Mouse (Mus musculus) myocyte (in vitro differentiated cells): ENCODE results near the gene Ube2f. TPM values are rescaled to one million over a fixed set of nuclear protein-coding genes. Genes with fewer than 3 reads are reported as not detected.
A peak's percentile ranks its signal among the peaks of the same experiment; 100 is the strongest.

Experiments used
- H3K27me3 ChIP-seq: one replicate; pipeline ENCODE4 v1.6.1; 2011; ENCODE audit not compliant: control insufficient read depth, insufficient read depth, insufficient read length
- H3K36me3 ChIP-seq: one replicate; pipeline ENCODE4 v1.6.1; 2011; ENCODE audit not compliant: control insufficient read depth, insufficient read depth
- H3K4me2 ChIP-seq: one replicate; pipeline ENCODE4 v1.6.1; 2011; ENCODE audit warnings: low read depth, control low read depth
- H3K4me3 ChIP-seq: one replicate; pipeline ENCODE4 v1.5.1; 2011; ENCODE audit warnings: mild to moderate bottlenecking, control low read depth, moderate library complexity
- H3K79me2 ChIP-seq: one replicate; pipeline ENCODE4 v1.6.1; 2011; ENCODE audit not compliant: control insufficient read depth, insufficient read depth
- H3ac ChIP-seq: one replicate; pipeline ENCODE4 v1.6.1; 2011; ENCODE audit not compliant: control insufficient read depth, insufficient read length
- CEBPB ChIP-seq: IDR thresholded peaks from 2 replicates; pipeline ENCODE4 v1.6.1; 2011; ENCODE audit warnings: mild to moderate bottlenecking, moderate library complexity; ENCODE audit not compliant: poor library complexity, insufficient read depth, severe bottlenecking
- E2F4 ChIP-seq: IDR thresholded peaks from one replicate; pipeline ENCODE4 v1.6.1; 2011; ENCODE audit warnings: mild to moderate bottlenecking, control low read depth, moderate library complexity; ENCODE audit not compliant: insufficient read depth
- MAX ChIP-seq: IDR thresholded peaks from one replicate; pipeline ENCODE4 v1.6.1; 2011; ENCODE audit warnings: low read depth, mild to moderate bottlenecking, control low read depth
- MYOD1 ChIP-seq, 3 experiments: IDR thresholded peaks; one replicate each; pipeline ENCODE4 v1.6.1; 2011; ENCODE audit warnings: control low read depth in 2 of 3, low read depth in 2 of 3, mild to moderate bottlenecking in 2 of 3, moderate library complexity in 1 of 3; ENCODE audit not compliant: insufficient read length in 2 of 3, control insufficient read depth in 1 of 3
- MYOG ChIP-seq, 3 experiments: IDR thresholded peaks; one replicate each; pipeline ENCODE4 v1.6.1; 2011; ENCODE audit warnings: control low read depth in 2 of 3, low read depth in 2 of 3, mild to moderate bottlenecking in 2 of 3; ENCODE audit not compliant: insufficient read length in 2 of 3, control insufficient read depth in 1 of 3, insufficient read depth in 1 of 3
- POLR2A ChIP-seq: IDR thresholded peaks from one replicate; pipeline ENCODE4 v1.6.1; 2011; ENCODE audit warnings: low read depth, mild to moderate bottlenecking, control low read depth, moderate library complexity; ENCODE audit not compliant: insufficient read length
- POLR2AphosphoS2 ChIP-seq: IDR thresholded peaks from one replicate; pipeline ENCODE4 v1.6.1; 2011; ENCODE audit warnings: low read depth, control low read depth; ENCODE audit not compliant: insufficient read length
- REST ChIP-seq: IDR thresholded peaks from one replicate; pipeline ENCODE4 v1.6.1; 2011; ENCODE audit warnings: mild to moderate bottlenecking, control low read depth, moderate library complexity; ENCODE audit not compliant: insufficient read depth, insufficient read length
- SRF ChIP-seq: IDR thresholded peaks from one replicate; pipeline ENCODE4 v1.6.1; 2011; ENCODE audit warnings: low read depth; ENCODE audit not compliant: control insufficient read depth, insufficient read length
- TCF12 ChIP-seq: IDR thresholded peaks from one replicate; pipeline ENCODE4 v1.6.1; 2011; ENCODE audit warnings: mild to moderate bottlenecking, control low read depth; ENCODE audit not compliant: poor library complexity, insufficient read depth, severe bottlenecking
- TCF3 ChIP-seq: IDR thresholded peaks from one replicate; pipeline ENCODE4 v1.6.1; 2011; ENCODE audit warnings: low read depth, control low read depth; ENCODE audit not compliant: insufficient read length
- USF1 ChIP-seq: IDR thresholded peaks from one replicate; pipeline ENCODE4 v1.6.1; 2011; ENCODE audit warnings: low read depth, mild to moderate bottlenecking, control low read depth, moderate library complexity
- polyA plus RNA-seq: library from polyadenylated mRNA; unstranded; fragments of >200 nt; fragmentation: generic; extraction: Trizol; gene quantifications from one replicate; pipeline ENCODE4 v1.2.1, GENCODE M21; 2012; ENCODE audit warnings: missing spikeins

The Ube2f gene
- polyA plus RNA-seq, 1 experiment, result 70.3 TPM

DNA sequence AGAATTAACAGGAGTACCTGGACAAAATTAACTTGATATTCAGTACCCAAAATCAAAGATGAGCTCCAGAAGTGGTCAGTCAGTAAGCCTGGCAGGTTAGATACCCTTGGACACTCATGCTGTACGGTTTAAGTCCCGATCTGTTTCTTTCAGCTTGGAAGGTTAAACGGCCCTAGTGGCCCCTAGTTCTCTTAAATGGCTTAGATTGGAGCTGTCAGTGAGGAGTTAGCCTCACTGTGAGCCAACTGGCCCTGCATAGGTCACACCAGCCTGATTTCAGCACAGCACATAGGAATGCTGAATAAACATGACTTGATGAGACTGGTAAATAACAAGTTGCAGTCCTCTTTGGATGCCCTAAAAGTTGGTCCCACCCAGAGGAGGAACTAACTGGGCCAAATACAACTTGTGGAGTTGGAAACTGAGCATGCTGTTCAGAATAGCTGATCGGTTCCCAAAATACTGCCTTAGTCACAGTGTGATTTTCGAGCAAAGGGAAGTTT is 1.1 kb downstream of the Ube2f start:
- H3K4me3 ChIP-seq, result peak overlapping the region; percentile 68
- TF ChIP-seq MAX, result no peak
- TF ChIP-seq REST, result no peak
- no peak for TF ChIP-seq MYOD1 (IDR thresholded peaks at IDR 0.05; ENCODE audit: control insufficient read depth in 1 of 3, insufficient read length in 2 of 3, low read depth in 2 of 3)
- no peak for TF ChIP-seq TCF3
- TF ChIP-seq MYOG (IDR thresholded peaks at IDR 0.05; ENCODE audit: control insufficient read depth in 1 of 3, insufficient read depth in 1 of 3, insufficient read length in 2 of 3, low read depth in 2 of 3), result no peak
- no peak for TF ChIP-seq TCF12
- TF ChIP-seq USF1, result no peak
- TF ChIP-seq POLR2AphosphoS2, result no peak
- no peak for TF ChIP-seq POLR2A
- no peak for TF ChIP-seq SRF
- no peak for TF ChIP-seq E2F4
- no peak for TF ChIP-seq CEBPB
- no peaks in the 10 kb centered on the region for H3K27me3 ChIP-seq
- H3K79me2 ChIP-seq, result peaks cover 65% of the 10 kb centered on the region
- H3K4me2 ChIP-seq, result peak overlapping the region; percentile 92
- H3ac ChIP-seq, result peak overlapping the region; percentile 96
- no peaks in the 10 kb centered on the region for H3K36me3 ChIP-seq

DNA sequence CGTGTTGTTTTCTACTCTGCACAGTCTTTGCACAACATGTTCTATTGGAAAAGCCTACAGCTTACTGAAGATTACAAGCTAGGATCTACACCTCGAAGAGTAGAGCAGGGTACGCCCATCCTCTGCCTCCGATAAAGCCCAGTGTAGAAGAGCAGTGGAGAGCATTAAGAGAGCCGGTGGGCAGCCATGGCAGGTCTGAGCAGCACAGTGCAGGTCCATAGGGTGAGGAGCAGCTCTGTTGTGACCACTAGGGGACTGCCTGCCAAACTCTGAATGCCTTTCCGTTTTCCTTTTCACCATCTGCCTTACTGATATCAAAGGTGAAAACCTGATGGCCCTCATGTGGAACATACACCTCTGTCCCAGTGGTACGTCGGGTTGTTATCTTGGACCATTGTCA is 1.8 kb downstream of the Ube2f start:
- Histone ChIP-seq H3K27me3 (no peaks in the 10 kb centered on the region), H3K36me3 (no peaks in the 10 kb centered on the region), H3ac (no peak overlapping the region), H3K79me2 (peaks cover 72% of the 10 kb centered on the region), H3K4me2 (peak overlapping the region; percentile 92), H3K4me3 (peak overlapping the region; percentile 68)
- no peak for TF ChIP-seq TCF12
- no peak for TF ChIP-seq CEBPB
- TF ChIP-seq TCF3, result no peak
- no peak for TF ChIP-seq MAX
- TF ChIP-seq POLR2A, result no peak
- no peak for TF ChIP-seq POLR2AphosphoS2
- no peak for TF ChIP-seq REST
- TF ChIP-seq USF1, result no peak
- TF ChIP-seq MYOD1 (IDR thresholded peaks at IDR 0.05; ENCODE audit: control insufficient read depth in 1 of 3, insufficient read length in 2 of 3, low read depth in 2 of 3), result no peak
- TF ChIP-seq MYOG (IDR thresholded peaks at IDR 0.05; ENCODE audit: control insufficient read depth in 1 of 3, insufficient read depth in 1 of 3, insufficient read length in 2 of 3, low read depth in 2 of 3), result no peak
- no peak for TF ChIP-seq SRF
- TF ChIP-seq E2F4, result no peak

DNA sequence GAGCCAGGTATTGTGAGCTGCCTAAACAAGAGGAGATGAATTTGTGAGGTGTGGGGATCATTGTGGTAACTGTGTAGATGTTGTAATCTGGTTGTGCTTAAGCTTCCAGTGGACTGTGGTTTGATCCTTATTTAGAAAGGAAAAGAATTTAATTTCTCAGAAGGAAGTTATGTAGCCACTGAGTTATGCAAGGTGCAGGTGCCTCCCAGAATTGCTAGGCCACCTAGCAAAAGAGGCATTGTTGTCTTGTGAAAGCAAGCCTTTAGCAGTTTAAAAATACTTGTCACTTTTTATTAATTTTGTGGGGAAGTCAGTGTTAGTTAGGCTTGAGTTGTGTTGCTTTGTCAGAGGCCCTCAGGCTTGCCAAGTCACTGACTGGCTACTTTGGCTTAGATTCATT is 7.8 kb downstream of the Ube2f start:
- H3ac ChIP-seq, result no peak overlapping the region
- H3K36me3 ChIP-seq, result no peaks in the 10 kb centered on the region
- no peak for TF ChIP-seq TCF3
- no peak for TF ChIP-seq MYOG (IDR thresholded peaks at IDR 0.05; ENCODE audit: control insufficient read depth in 1 of 3, insufficient read depth in 1 of 3, insufficient read length in 2 of 3, low read depth in 2 of 3)
- no peak for TF ChIP-seq POLR2AphosphoS2
- TF ChIP-seq REST, result no peak
- no peak for TF ChIP-seq MYOD1 (IDR thresholded peaks at IDR 0.05; ENCODE audit: control insufficient read depth in 1 of 3, insufficient read length in 2 of 3, low read depth in 2 of 3)
- TF ChIP-seq POLR2A, result no peak
- TF ChIP-seq MAX, result no peak
- TF ChIP-seq E2F4, result no peak
- TF ChIP-seq SRF, result no peak
- no peak for TF ChIP-seq CEBPB
- no peak for TF ChIP-seq TCF12
- H3K79me2 ChIP-seq, result peaks cover 100% of the 10 kb centered on the region
- H3K4me2 ChIP-seq, result no peak overlapping the region
- H3K27me3 ChIP-seq, result no peaks in the 10 kb centered on the region
- no peak overlapping the region for H3K4me3 ChIP-seq

DNA sequence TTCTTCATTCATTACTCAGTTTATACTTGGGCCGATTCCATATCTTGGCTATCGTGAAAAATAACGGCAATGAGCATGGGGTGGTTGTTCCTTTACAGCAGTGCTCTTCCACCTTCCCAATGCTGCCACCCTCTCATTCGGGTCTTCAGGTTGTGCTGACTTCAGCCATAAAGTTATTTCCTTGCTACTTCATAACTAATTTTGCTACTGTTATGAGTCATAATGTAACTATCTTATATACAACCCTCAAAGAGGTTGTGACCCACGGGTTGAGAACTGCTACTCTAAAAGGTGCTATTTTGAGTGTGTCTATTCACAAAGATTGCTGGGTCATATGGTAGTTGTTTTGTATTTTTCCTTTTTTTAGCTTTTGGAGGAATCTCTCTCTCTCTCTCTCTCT is 9.7 kb downstream of the Ube2f start:
- no peaks in the 10 kb centered on the region for H3K36me3 ChIP-seq
- no peak overlapping the region for H3ac ChIP-seq
- peaks cover 92% of the 10 kb centered on the region for H3K79me2 ChIP-seq
- H3K27me3 ChIP-seq, result no peaks in the 10 kb centered on the region
- H3K4me2 ChIP-seq, result no peak overlapping the region
- no peak overlapping the region for H3K4me3 ChIP-seq
- TF ChIP-seq POLR2A (no peak), CEBPB (no peak), SRF (no peak), MYOD1 (IDR thresholded peaks at IDR 0.05; ENCODE audit: control insufficient read depth in 1 of 3, insufficient read length in 2 of 3, low read depth in 2 of 3) (no peak), TCF3 (no peak), E2F4 (no peak), MYOG (IDR thresholded peaks at IDR 0.05; ENCODE audit: control insufficient read depth in 1 of 3, insufficient read depth in 1 of 3, insufficient read length in 2 of 3, low read depth in 2 of 3) (no peak), POLR2AphosphoS2 (no peak)

DNA sequence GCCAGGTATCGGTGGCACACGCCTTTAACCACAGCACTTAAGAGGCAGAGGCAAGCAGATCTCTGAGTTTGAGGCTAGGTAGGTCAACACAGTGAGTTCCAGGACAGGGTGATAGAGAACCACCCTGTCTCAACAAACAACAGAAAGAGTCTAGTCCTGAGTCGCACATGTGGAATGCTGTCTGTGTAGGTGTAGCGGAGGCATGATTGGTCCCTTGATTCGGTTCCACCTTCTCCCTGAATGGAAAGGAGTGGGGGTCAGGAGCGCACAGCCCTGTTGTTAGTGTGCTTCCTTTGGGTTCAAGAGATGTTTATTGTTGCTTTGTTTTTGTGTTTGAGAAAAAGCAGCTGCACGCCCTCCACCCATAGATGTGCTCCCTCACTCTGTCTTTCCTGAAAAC is 12.4 kb downstream of the Ube2f start:
- no peak overlapping the region for H3K4me2 ChIP-seq
- H3ac ChIP-seq, result no peak overlapping the region
- TF ChIP-seq TCF3 (no peak), TCF12 (no peak), MYOD1 (IDR thresholded peaks at IDR 0.05; ENCODE audit: control insufficient read depth in 1 of 3, insufficient read length in 2 of 3, low read depth in 2 of 3) (no peak), E2F4 (no peak), USF1 (no peak), MYOG (IDR thresholded peaks at IDR 0.05; ENCODE audit: control insufficient read depth in 1 of 3, insufficient read depth in 1 of 3, insufficient read length in 2 of 3, low read depth in 2 of 3) (no peak), REST (no peak), CEBPB (no peak), POLR2AphosphoS2 (no peak), POLR2A (no peak), MAX (no peak), SRF (no peak)
- peaks cover 82% of the 10 kb centered on the region for H3K79me2 ChIP-seq
- H3K4me3 ChIP-seq, result no peak overlapping the region
- H3K27me3 ChIP-seq, result no peaks in the 10 kb centered on the region
- peaks cover 4% of the 10 kb centered on the region for H3K36me3 ChIP-seq
